Mouse (Mus musculus) cortical plate, adult 2 months (tissue): ENCODE data around the gene Meioc.

Experiments used
- CTCF ChIP-seq: fragments of 200-500 bp; IDR thresholded peaks from 2 replicates; pipeline ENCODE4 v1.5.1; 2011; ENCODE audit warnings: mild to moderate bottlenecking, control low read depth, low read length; ENCODE audit not compliant: insufficient read depth; ENCODE audit errors: extremely low read depth
- POLR2A ChIP-seq: fragments of 200-500 bp; IDR thresholded peaks from 2 replicates; pipeline ENCODE4 v1.6.1; 2011; ENCODE audit warnings: mild to moderate bottlenecking, low read length, control low read depth; ENCODE audit not compliant: insufficient read depth; ENCODE audit errors: extremely low read depth

DNA sequence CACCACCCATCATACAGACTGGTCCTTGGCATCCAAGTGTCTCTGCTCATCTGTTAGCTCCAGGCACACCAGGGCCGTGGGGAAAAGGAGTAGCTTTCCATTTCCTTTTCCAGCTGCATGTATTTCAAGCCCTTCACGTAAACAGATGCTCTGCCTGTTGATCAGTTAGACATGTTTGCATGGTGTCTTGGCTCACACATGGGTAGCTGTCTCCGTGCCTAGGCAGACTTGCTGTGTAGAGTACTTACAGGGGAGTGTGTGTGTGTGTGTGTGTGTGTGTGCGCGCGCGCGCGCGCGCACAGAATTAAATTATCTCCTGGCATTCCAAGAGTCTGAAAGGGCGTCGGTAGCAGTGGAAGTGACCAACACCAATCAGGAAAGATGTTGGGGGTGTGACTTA lies 17.3 kb upstream of the Meioc start:
- TF ChIP-seq CTCF (no peak), POLR2A (no peak)
